Mouse (Mus musculus) adipocyte (in vitro differentiated cells): ENCODE results near the gene Scamp2.

ENCODE experiments used
- DNase-seq: peaks from one replicate; pipeline ENCODE4 v3.0.0-alpha.2; 2016; ENCODE audit warnings: low spot score

Gene Scamp2

GRCm38 (mm10) chr9:57594174-57594509 lies 33.4 kb downstream of the Scamp2 start:
- DNase-seq = no peak

- DNase-seq = no peak
These were observed 36.5 kb downstream of the Scamp2 start for GRCm38 (mm10) chr9:57597265-57597664.

GRCm38 (mm10) chr9:57597929-57598382 lies 37.2 kb downstream of the Scamp2 start:
- DNase-seq = peak; percentile 35

- no peak for DNase-seq
These were observed 38.3 kb downstream of the Scamp2 start for GRCm38 (mm10) chr9:57598851-57599563.

GRCm38 (mm10) chr9:57600620-57601352 lies 40.0 kb downstream of the Scamp2 start:
- DNase-seq = no peak

- peak; percentile 74 for DNase-seq
These were observed 40.6 kb downstream of the Scamp2 start for GRCm38 (mm10) chr9:57601353-57601706.

GRCm38 (mm10) chr9:57602098-57602497 lies 41.4 kb downstream of the Scamp2 start:
- no peak for DNase-seq

- no peak for DNase-seq
These were observed 44.1 kb downstream of the Scamp2 start for GRCm38 (mm10) chr9:57604875-57605274.

GRCm38 (mm10) chr9:57605503-57605902 lies 44.8 kb downstream of the Scamp2 start:
- DNase-seq = no peak

- DNase-seq = no peak
These were observed 45.6 kb downstream of the Scamp2 start, which contains the start of gene Cplx3 for GRCm38 (mm10) chr9:57606139-57606851. Cplx3 (minus strand) TSS chr9:57606281.

- DNase-seq = peak; percentile 42
These were observed 49.1 kb downstream of the Scamp2 start for GRCm38 (mm10) chr9:57609803-57610202.

GRCm38 (mm10) chr9:57610359-57610826 lies 49.6 kb downstream of the Scamp2 start:
- DNase-seq = peak; percentile 92

- no peak for DNase-seq
These were observed 51.8 kb downstream of the Scamp2 start for GRCm38 (mm10) chr9:57612587-57612986.

- DNase-seq = peak; percentile 34
These were observed 53.2 kb downstream of the Scamp2 start for GRCm38 (mm10) chr9:57613975-57614374.

- no peak for DNase-seq
These were observed 54.0 kb downstream of the Scamp2 start for GRCm38 (mm10) chr9:57614786-57615185.

- DNase-seq = no peak
These were observed 56.9 kb downstream of the Scamp2 start for GRCm38 (mm10) chr9:57617556-57618169.

- no peak for DNase-seq
These were observed 58.1 kb downstream of the Scamp2 start for GRCm38 (mm10) chr9:57618854-57619253.

GRCm38 (mm10) chr9:57620674-57621073 lies 59.9 kb downstream of the Scamp2 start, which contains the start of gene Lman1l:
Lman1l (minus strand) TSS chr9:57620774.
- no peak for DNase-seq

GRCm38 (mm10) chr9:57624295-57624694 lies 63.6 kb downstream of the Scamp2 start:
- DNase-seq = no peak

- DNase-seq = peak; percentile 47
These were observed 65.1 kb downstream of the Scamp2 start for GRCm38 (mm10) chr9:57625674-57626500.

GRCm38 (mm10) chr9:57627191-57627590 lies 66.4 kb downstream of the Scamp2 start:
- DNase-seq = no peak
